Mouse (Mus musculus): ENCODE measurements around the gene Nr1d1. TPM values are rescaled to one million over a fixed set of nuclear protein-coding genes. Genes with fewer than 3 reads are reported as not detected.

The Nr1d1 gene
- total and polyA plus RNA-seq, 2 experiments from 2014 or later, result 7.5 to 13.5 TPM

DNA sequence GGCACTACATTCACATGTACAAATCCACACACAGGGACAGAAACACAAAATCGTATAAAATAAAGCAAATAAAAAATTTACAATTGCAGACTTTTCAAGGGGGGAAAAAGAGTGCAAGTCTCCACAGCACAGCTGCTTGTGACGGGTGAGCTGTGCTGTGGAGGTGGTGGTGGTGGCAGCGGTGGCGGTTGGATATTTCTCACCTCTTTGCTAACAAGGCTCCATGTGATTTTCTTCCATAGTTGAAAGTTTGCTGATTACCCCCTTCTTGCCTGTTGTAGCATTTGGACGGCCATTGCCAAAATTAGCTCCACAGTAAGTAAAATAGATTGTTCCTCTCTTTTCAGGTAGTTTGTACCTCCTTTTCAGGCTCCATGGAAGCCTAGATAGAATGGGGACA is 29.5 kb upstream of the Nr1d1 start, which contains the start of gene Casc3:
TSS of gene Casc3 (plus strand) at position 301 of the 400 bp plus-strand sequence.
- ATAC-seq (no peak), DNase-seq (ENCODE audit: low spot score) (no peak)
- Histone ChIP-seq H3K4me2 (ENCODE audit: low read depth, low read length) (no peak within 1 kb of the TSS), H3K27ac (no peak within 1 kb of the TSS), H3K9me3 (ENCODE audit: low read length) (no peaks in the 10 kb centered on the region), H3K4me3 (ENCODE audit: low read length) (no peak within 1 kb of the TSS), H3K27me3 (ENCODE audit: insufficient read depth, low read length) (no peaks in the 10 kb centered on the region), H3K4me1 (ENCODE audit: insufficient read depth, low read length) (0 out of 2 replicates have a peak, but pooled peaks cover 3% of the 10 kb centered on the region), H3K36me3 (ENCODE audit: insufficient read depth, low read length) (peaks cover 63% of the 10 kb centered on the region), H3K9ac (replicated peaks; ENCODE audit: low read length) (no peak within 1 kb of the TSS)
- WGBS, result 91% methylated on average over 5 of the region's 5 CpGs
- no peak for TF ChIP-seq CTCF (IDR thresholded peaks at IDR 0.05; ENCODE audit: low read depth)

DNA sequence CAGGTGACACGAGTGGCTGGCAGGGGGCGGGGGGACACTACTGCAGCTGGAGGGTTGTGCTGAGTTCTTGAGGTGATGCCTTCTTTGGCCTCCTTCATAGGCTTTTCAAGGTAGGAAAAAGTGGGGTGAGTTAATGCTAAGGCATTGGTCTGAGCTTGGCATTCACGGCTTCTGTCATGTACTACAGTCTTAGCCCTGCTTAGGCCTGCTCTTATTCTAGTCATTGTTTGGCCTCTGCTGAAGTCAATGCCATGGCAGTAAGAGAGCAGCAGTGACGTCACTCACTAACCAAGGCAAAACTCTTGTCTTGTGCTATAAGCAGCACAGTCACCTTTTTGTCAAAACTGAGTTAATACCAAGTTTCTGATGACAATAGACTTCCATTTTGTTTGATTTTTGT is 22.8 kb upstream of the Nr1d1 start:
- H3K4me2 ChIP-seq (ENCODE audit: low read depth, low read length), result peak overlapping the region; percentile 96
- H3K27ac ChIP-seq, result peak overlapping the region; percentile 97; the same call in 1 of the 2 replicates
- H3K27me3 ChIP-seq (ENCODE audit: insufficient read depth, low read length), result no peaks in the 10 kb centered on the region
- 33% methylated on average over 4 of the region's 4 CpGs for WGBS
- no peak for TF ChIP-seq CTCF (IDR thresholded peaks at IDR 0.05; ENCODE audit: low read depth)
- H3K9me3 ChIP-seq (ENCODE audit: low read length), result no peaks in the 10 kb centered on the region
- peak overlapping the region; percentile 98 for H3K4me3 ChIP-seq (ENCODE audit: low read length)
- peaks cover 22% of the 10 kb centered on the region; the same call in 1 of the 2 replicates for H3K4me1 ChIP-seq (ENCODE audit: insufficient read depth, low read length)
- H3K36me3 ChIP-seq (ENCODE audit: insufficient read depth, low read length), result peaks cover 28% of the 10 kb centered on the region; the same call in 1 of the 2 replicates
- ATAC-seq (no peak), DNase-seq (ENCODE audit: low spot score) (peak; percentile 53)
- peak overlapping the region; percentile 99 for H3K9ac ChIP-seq (replicated peaks; ENCODE audit: low read length)

DNA sequence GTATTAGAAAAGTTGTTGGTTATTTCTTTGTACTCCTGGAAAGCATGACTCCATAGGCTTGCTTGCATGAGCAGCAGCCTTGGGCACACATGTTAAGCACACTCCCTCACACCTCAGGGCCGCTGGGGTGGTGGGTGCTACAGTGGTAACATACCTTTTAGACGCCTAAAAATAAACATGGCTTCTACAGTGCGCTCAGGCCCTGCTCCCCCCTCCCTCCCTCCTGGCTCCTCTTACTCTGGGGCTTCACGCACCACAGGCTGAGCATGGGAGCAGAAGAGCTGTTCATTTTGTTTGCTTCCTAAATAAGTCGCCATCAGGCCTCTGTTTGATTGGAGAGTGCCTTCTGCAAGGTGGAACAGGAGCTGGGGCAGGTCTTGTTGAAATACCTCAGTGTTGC is 22.2 kb upstream of the Nr1d1 start:
- peak overlapping the region; percentile 97; the same call in 1 of the 2 replicates for H3K27ac ChIP-seq
- no peaks in the 10 kb centered on the region for H3K9me3 ChIP-seq (ENCODE audit: low read length)
- ATAC-seq (no peak), DNase-seq (ENCODE audit: low spot score) (no peak)
- peak overlapping the region; percentile 99 for H3K9ac ChIP-seq (replicated peaks; ENCODE audit: low read length)
- peak overlapping the region; percentile 96 for H3K4me2 ChIP-seq (ENCODE audit: low read depth, low read length)
- H3K4me3 ChIP-seq (ENCODE audit: low read length), result peak overlapping the region; percentile 98
- H3K4me1 ChIP-seq (ENCODE audit: insufficient read depth, low read length), result peaks cover 22% of the 10 kb centered on the region; the same call in 1 of the 2 replicates
- H3K27me3 ChIP-seq (ENCODE audit: insufficient read depth, low read length), result no peaks in the 10 kb centered on the region
- no peak for TF ChIP-seq CTCF (IDR thresholded peaks at IDR 0.05; ENCODE audit: low read depth)
- peaks cover 22% of the 10 kb centered on the region; the same call in 1 of the 2 replicates for H3K36me3 ChIP-seq (ENCODE audit: insufficient read depth, low read length)
- WGBS, result 8% methylated on average over 5 of the region's 5 CpGs

DNA sequence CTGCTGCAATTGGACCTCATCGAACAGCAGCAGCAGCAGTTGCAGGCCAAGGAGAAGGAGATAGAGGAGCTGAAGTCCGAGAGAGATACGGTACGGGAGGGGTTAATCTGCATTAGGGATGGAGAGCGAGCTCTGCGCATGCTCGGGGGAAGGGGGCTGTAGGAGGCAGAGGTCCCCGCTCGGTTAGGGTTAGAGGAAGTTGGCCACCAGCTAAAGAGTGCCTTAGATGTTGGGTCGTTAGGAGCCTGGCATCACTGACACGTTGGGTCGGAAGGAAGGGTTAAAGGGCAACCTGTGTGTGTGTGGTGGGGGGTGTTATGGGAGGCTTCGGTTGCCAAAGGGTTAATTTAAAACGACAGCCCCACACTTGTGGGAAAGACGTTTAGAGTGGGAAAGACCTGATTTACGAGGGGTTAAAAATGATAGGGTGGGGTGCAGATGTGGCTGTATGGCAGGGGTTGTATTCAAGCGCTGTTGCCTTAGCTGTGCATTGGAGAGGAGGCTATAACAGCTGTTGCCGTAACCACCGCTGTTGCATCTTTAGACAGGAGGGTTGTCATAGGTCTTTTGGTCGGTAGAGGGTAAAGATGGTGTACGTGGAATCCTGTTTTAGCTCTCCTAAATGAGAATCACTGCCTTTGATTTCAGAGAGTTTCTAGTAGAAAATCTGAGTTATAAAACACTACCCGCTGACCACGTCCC is 21.5 kb upstream of the Nr1d1 start:
- ATAC-seq (peak; percentile 66), DNase-seq (ENCODE audit: low spot score) (peak; percentile 91)
- peaks cover 22% of the 10 kb centered on the region; the same call in 1 of the 2 replicates for H3K4me1 ChIP-seq (ENCODE audit: insufficient read depth, low read length)
- WGBS, result 2% methylated on average over 23 of the region's 23 CpGs
- peak overlapping the region; percentile 96 for H3K4me2 ChIP-seq (ENCODE audit: low read depth, low read length)
- peak; percentile 22; the same call in 1 of the 2 replicates for TF ChIP-seq CTCF (IDR thresholded peaks at IDR 0.05; ENCODE audit: low read depth)
- H3K27ac ChIP-seq, result peak overlapping the region; percentile 97
- no peaks in the 10 kb centered on the region for H3K27me3 ChIP-seq (ENCODE audit: insufficient read depth, low read length)
- H3K9me3 ChIP-seq (ENCODE audit: low read length), result no peaks in the 10 kb centered on the region
- H3K4me3 ChIP-seq (ENCODE audit: low read length), result peak overlapping the region; percentile 98
- peaks cover 17% of the 10 kb centered on the region; the same call in 1 of the 2 replicates for H3K36me3 ChIP-seq (ENCODE audit: insufficient read depth, low read length)
- peak overlapping the region; percentile 99 for H3K9ac ChIP-seq (replicated peaks; ENCODE audit: low read length)

DNA sequence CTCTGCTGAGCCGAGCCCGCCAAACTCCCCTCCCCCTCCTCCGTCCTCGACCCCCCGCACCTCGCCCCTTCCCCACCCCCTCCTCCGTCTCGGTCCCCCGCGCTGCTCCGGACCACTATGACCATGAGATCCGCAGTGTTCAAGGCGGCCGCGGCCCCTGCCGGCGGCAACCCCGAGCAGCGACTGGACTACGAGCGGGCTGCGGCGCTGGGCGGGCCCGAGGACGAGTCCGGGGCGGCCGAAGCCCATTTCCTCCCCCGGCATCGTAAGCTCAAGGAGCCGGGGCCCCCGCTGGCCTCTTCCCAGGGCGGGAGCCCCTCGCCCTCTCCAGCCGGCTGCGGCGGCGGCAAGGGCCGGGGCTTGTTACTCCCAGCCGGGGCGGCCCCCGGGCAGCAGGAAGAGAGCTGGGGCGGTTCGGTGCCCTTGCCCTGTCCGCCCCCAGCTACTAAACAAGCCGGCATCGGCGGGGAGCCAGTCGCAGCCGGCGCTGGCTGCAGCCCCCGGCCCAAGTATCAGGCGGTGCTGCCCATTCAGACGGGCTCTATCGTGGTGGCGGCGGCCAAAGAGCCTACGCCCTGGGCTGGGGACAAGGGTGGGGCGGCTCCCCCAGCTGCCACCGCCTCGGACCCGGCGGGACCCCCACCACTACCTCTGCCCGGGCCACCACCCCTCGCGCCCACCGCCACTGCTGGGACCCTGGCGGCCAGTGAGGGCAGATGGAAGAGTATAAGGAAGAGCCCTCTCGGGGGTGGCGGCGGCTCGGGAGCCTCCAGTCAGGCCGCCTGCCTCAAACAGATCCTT is 20.8 kb upstream of the Nr1d1 start:
- Histone ChIP-seq H3K4me1 (ENCODE audit: insufficient read depth, low read length) (peaks cover 22% of the 10 kb centered on the region; the same call in 1 of the 2 replicates), H3K27me3 (ENCODE audit: insufficient read depth, low read length) (no peaks in the 10 kb centered on the region), H3K4me3 (ENCODE audit: low read length) (peak overlapping the region; percentile 98), H3K27ac (peak overlapping the region; percentile 97), H3K9ac (replicated peaks; ENCODE audit: low read length) (peak overlapping the region; percentile 99), H3K36me3 (ENCODE audit: insufficient read depth, low read length) (peaks cover 10% of the 10 kb centered on the region; the same call in 1 of the 2 replicates), H3K9me3 (ENCODE audit: low read length) (no peaks in the 10 kb centered on the region), H3K4me2 (ENCODE audit: low read depth, low read length) (peak overlapping the region; percentile 96)
- DNase-seq (ENCODE audit: low spot score) (peak; percentile 70), ATAC-seq (peak; percentile 41)
- under 1% methylated on average over 52 of the region's 74 CpGs for WGBS
- no peak for TF ChIP-seq CTCF (IDR thresholded peaks at IDR 0.05; ENCODE audit: low read depth)

DNA sequence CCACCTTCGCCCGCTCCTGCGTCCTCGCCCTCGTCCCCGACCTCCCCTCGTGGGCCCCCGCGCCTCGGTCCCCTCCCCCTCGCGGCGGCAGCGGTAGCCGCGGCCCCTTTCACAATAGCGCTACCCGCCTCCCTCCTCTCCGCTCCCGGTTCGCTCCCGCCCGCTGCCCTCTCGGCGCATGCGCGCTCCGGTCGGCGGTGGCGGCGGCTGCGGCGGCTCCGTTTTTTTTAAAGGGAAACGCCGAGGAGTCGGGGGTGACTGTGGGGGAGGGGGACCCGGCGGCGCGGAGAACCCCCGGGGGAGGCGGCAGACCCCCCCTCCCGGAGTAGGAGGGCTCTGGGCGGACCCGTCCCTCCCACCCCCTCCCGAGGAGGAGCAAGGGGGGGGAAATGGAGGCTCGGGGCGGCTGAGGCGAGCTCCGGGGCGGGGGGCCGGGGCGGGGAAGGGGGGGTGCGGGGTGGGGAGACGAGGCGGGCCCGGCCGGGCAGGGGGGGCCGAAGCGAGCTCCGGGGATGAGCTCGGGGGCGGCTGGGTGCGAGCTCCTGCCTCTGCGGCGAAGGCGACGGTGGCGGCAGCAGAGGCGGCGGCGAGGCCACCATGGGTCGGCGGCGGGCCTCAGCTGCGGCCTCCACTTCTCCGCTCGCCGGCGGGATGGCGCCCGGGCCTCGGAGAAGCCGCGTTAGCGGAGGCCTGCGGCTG is 20.0 kb upstream of the Nr1d1 start, which contains the start of gene Msl1:
TSS of gene Msl1 (plus strand) at position 502 of the 699 bp plus-strand sequence.
- peak within 1 kb of the TSS; percentile 98 for H3K4me3 ChIP-seq (ENCODE audit: low read length)
- peak within 1 kb of the TSS; percentile 96 for H3K4me2 ChIP-seq (ENCODE audit: low read depth, low read length)
- no peaks in the 10 kb centered on the region for H3K9me3 ChIP-seq (ENCODE audit: low read length)
- H3K9ac ChIP-seq (replicated peaks; ENCODE audit: low read length), result peak within 1 kb of the TSS; percentile 99
- peak; percentile 91 for DNase-seq (ENCODE audit: low spot score)
- no peak for TF ChIP-seq CTCF (IDR thresholded peaks at IDR 0.05; ENCODE audit: low read depth)
- peaks cover 7% of the 10 kb centered on the region; the same call in 1 of the 2 replicates for H3K36me3 ChIP-seq (ENCODE audit: insufficient read depth, low read length)
- H3K27me3 ChIP-seq (ENCODE audit: insufficient read depth, low read length), result no peaks in the 10 kb centered on the region
- ATAC-seq, result peak; percentile 74
- peaks cover 22% of the 10 kb centered on the region; the same call in 1 of the 2 replicates for H3K4me1 ChIP-seq (ENCODE audit: insufficient read depth, low read length)
- peak within 1 kb of the TSS; percentile 97 for H3K27ac ChIP-seq
- WGBS, result 1% methylated on average over 47 of the region's 89 CpGs

Data from hindbrain, postnatal 0 days (tissue).